Mouse (Mus musculus): ENCODE measurements at regions not wholly inside any gene's neighbourhood (a gene's known extent, or its start where the extent isn't known, plus 50 kb on each side); places are given as distances from the start of the nearest gene placed in this dataset.

GRCm38 (mm10) chr1:149038188-149038967 lies 922.7 kb downstream of the Pla2g4a start:
- no peak overlapping the region for H3K27ac ChIP-seq
- no peak overlapping the region for H3K9ac ChIP-seq (ENCODE audit: low read depth, low read length)
- H3K4me1 ChIP-seq (replicated peaks; ENCODE audit: insufficient read depth, low read length), result no peaks in the 10 kb centered on the region
- WGBS, result 73% methylated on average over 3 of the region's 3 CpGs
- H3K4me3 ChIP-seq (replicated peaks; ENCODE audit: low read depth, low read length), result no peak overlapping the region
- H3K36me3 ChIP-seq (ENCODE audit: insufficient read depth, low read length), result no peaks in the 10 kb centered on the region
- H3K9me3 ChIP-seq (replicated peaks; ENCODE audit: low read length), result no peaks in the 10 kb centered on the region
- H3K27me3 ChIP-seq (ENCODE audit: insufficient read depth, low read length), result no peaks in the 10 kb centered on the region
- no peak overlapping the region for H3K4me2 ChIP-seq (ENCODE audit: low read length)
- no peak for ATAC-seq (replicated peaks; ENCODE audit: low FRiP score, low read depth)
- no peak for DNase-seq (ENCODE audit: low spot score)
- no peak for TF ChIP-seq CTCF (IDR thresholded peaks at IDR 0.05; ENCODE audit: low read depth)

- Histone ChIP-seq H3K4me3 (replicated peaks; ENCODE audit: low read depth, low read length) (no peak overlapping the region), H3K4me2 (ENCODE audit: low read length) (no peak overlapping the region), H3K36me3 (ENCODE audit: insufficient read depth, low read length) (no peaks in the 10 kb centered on the region), H3K4me1 (replicated peaks; ENCODE audit: insufficient read depth, low read length) (no peaks in the 10 kb centered on the region), H3K27me3 (ENCODE audit: insufficient read depth, low read length) (no peaks in the 10 kb centered on the region), H3K9me3 (replicated peaks; ENCODE audit: low read length) (no peaks in the 10 kb centered on the region), H3K9ac (ENCODE audit: low read depth, low read length) (no peak overlapping the region), H3K27ac (no peak overlapping the region)
- DNase-seq (ENCODE audit: low spot score), result no peak
- ATAC-seq (replicated peaks; ENCODE audit: low FRiP score, low read depth), result no peak
- TF ChIP-seq CTCF (IDR thresholded peaks at IDR 0.05; ENCODE audit: low read depth), result no peak
- 79% methylated on average over 3 of the region's 3 CpGs for WGBS
Observed at GRCm38 (mm10) chr1:149028316-149028715, 932.8 kb downstream of the Pla2g4a start.

GRCm38 (mm10) chr1:149021734-149022133 lies 939.4 kb downstream of the Pla2g4a start:
- no peaks in the 10 kb centered on the region for H3K27me3 ChIP-seq (ENCODE audit: insufficient read depth, low read length)
- no peaks in the 10 kb centered on the region for H3K36me3 ChIP-seq (ENCODE audit: insufficient read depth, low read length)
- no peak overlapping the region for H3K9ac ChIP-seq (ENCODE audit: low read depth, low read length)
- ATAC-seq (replicated peaks; ENCODE audit: low FRiP score, low read depth), result no peak
- no peak overlapping the region for H3K4me2 ChIP-seq (ENCODE audit: low read length)
- H3K27ac ChIP-seq, result no peak overlapping the region
- no peak for TF ChIP-seq CTCF (IDR thresholded peaks at IDR 0.05; ENCODE audit: low read depth)
- no peak overlapping the region for H3K4me3 ChIP-seq (replicated peaks; ENCODE audit: low read depth, low read length)
- no peak for DNase-seq (ENCODE audit: low spot score)
- H3K9me3 ChIP-seq (replicated peaks; ENCODE audit: low read length), result no peaks in the 10 kb centered on the region
- H3K4me1 ChIP-seq (replicated peaks; ENCODE audit: insufficient read depth, low read length), result no peaks in the 10 kb centered on the region

- 76% methylated on average over 1 of the region's 1 CpGs for WGBS
- Histone ChIP-seq H3K4me2 (ENCODE audit: low read length) (no peak overlapping the region), H3K27me3 (ENCODE audit: insufficient read depth, low read length) (no peaks in the 10 kb centered on the region), H3K4me1 (replicated peaks; ENCODE audit: insufficient read depth, low read length) (no peaks in the 10 kb centered on the region), H3K9me3 (replicated peaks; ENCODE audit: low read length) (no peaks in the 10 kb centered on the region), H3K9ac (ENCODE audit: low read depth, low read length) (no peak overlapping the region), H3K27ac (no peak overlapping the region), H3K4me3 (replicated peaks; ENCODE audit: low read depth, low read length) (no peak overlapping the region), H3K36me3 (ENCODE audit: insufficient read depth, low read length) (no peaks in the 10 kb centered on the region)
- DNase-seq (ENCODE audit: low spot score) (no peak), ATAC-seq (replicated peaks; ENCODE audit: low FRiP score, low read depth) (no peak)
- TF ChIP-seq CTCF (IDR thresholded peaks at IDR 0.05; ENCODE audit: low read depth), result no peak
Observed at GRCm38 (mm10) chr1:149021273-149021672, 939.8 kb downstream of the Pla2g4a start.

- no peak for TF ChIP-seq CTCF (IDR thresholded peaks at IDR 0.05; ENCODE audit: low read depth)
- no peaks in the 10 kb centered on the region for H3K9me3 ChIP-seq (replicated peaks; ENCODE audit: low read length)
- no peaks in the 10 kb centered on the region for H3K36me3 ChIP-seq (ENCODE audit: insufficient read depth, low read length)
- H3K4me2 ChIP-seq (ENCODE audit: low read length), result no peak overlapping the region
- H3K4me3 ChIP-seq (replicated peaks; ENCODE audit: low read depth, low read length), result no peak overlapping the region
- DNase-seq (ENCODE audit: low spot score) (no peak), ATAC-seq (replicated peaks; ENCODE audit: low FRiP score, low read depth) (no peak)
- H3K27ac ChIP-seq, result no peak overlapping the region
- H3K9ac ChIP-seq (ENCODE audit: low read depth, low read length), result no peak overlapping the region
- no peaks in the 10 kb centered on the region for H3K4me1 ChIP-seq (replicated peaks; ENCODE audit: insufficient read depth, low read length)
- 75% methylated on average over 4 of the region's 4 CpGs for WGBS
- no peaks in the 10 kb centered on the region for H3K27me3 ChIP-seq (ENCODE audit: insufficient read depth, low read length)
Observed at GRCm38 (mm10) chr1:149014559-149014958, 946.5 kb downstream of the Pla2g4a start.

- no peaks in the 10 kb centered on the region for H3K4me1 ChIP-seq (replicated peaks; ENCODE audit: insufficient read depth, low read length)
- no peak overlapping the region for H3K4me2 ChIP-seq (ENCODE audit: low read length)
- ATAC-seq (replicated peaks; ENCODE audit: low FRiP score, low read depth) (no peak), DNase-seq (ENCODE audit: low spot score) (no peak)
- no peak overlapping the region for H3K27ac ChIP-seq
- no peaks in the 10 kb centered on the region for H3K27me3 ChIP-seq (ENCODE audit: insufficient read depth, low read length)
- no peaks in the 10 kb centered on the region for H3K36me3 ChIP-seq (ENCODE audit: insufficient read depth, low read length)
- H3K9me3 ChIP-seq (replicated peaks; ENCODE audit: low read length), result no peaks in the 10 kb centered on the region
- TF ChIP-seq CTCF (IDR thresholded peaks at IDR 0.05; ENCODE audit: low read depth), result no peak
- H3K4me3 ChIP-seq (replicated peaks; ENCODE audit: low read depth, low read length), result no peak overlapping the region
- H3K9ac ChIP-seq (ENCODE audit: low read depth, low read length), result no peak overlapping the region
Observed at GRCm38 (mm10) chr1:149010767-149011166, 950.3 kb downstream of the Pla2g4a start.

- no peaks in the 10 kb centered on the region for H3K4me1 ChIP-seq (replicated peaks; ENCODE audit: insufficient read depth, low read length)
- no peak overlapping the region for H3K4me3 ChIP-seq (replicated peaks; ENCODE audit: low read depth, low read length)
- no peak for TF ChIP-seq CTCF (IDR thresholded peaks at IDR 0.05; ENCODE audit: low read depth)
- no peak overlapping the region for H3K9ac ChIP-seq (ENCODE audit: low read depth, low read length)
- no peaks in the 10 kb centered on the region for H3K9me3 ChIP-seq (replicated peaks; ENCODE audit: low read length)
- 55% methylated on average over 3 of the region's 3 CpGs for WGBS
- no peaks in the 10 kb centered on the region for H3K36me3 ChIP-seq (ENCODE audit: insufficient read depth, low read length)
- ATAC-seq (replicated peaks; ENCODE audit: low FRiP score, low read depth) (no peak), DNase-seq (ENCODE audit: low spot score) (no peak)
- H3K27ac ChIP-seq, result no peak overlapping the region
- no peak overlapping the region for H3K4me2 ChIP-seq (ENCODE audit: low read length)
- no peaks in the 10 kb centered on the region for H3K27me3 ChIP-seq (ENCODE audit: insufficient read depth, low read length)
Observed at GRCm38 (mm10) chr1:149000092-149000491, 961.0 kb downstream of the Pla2g4a start.

Data from kidney, postnatal 0 days (tissue).